Mouse (Mus musculus) forebrain, embryonic 10.5 days (tissue): ENCODE measurements around the gene Tfdp1. TPM values are rescaled to one million over a fixed set of nuclear protein-coding genes. Genes with fewer than 3 reads are reported as not detected.
A peak's percentile ranks its signal among the peaks of the same experiment; 100 is the strongest.

ENCODE experiments used
- DNase-seq: peaks from one replicate; pipeline ENCODE4 v3.0.0-alpha.2; 2017; ENCODE audit warnings: low spot score; ENCODE audit errors: extremely low spot score
- H3K27ac ChIP-seq: fragments of 300-500 bp; sonication (generic); 2 replicates; pipeline ENCODE4 v1.5.1; 2016; ENCODE audit warnings: mild to moderate bottlenecking
- H3K27me3 ChIP-seq: fragments of 300-500 bp; sonication (generic); 2 replicates; pipeline ENCODE4 v1.6.1; 2016; ENCODE audit warnings: mild to moderate bottlenecking; ENCODE audit not compliant: poor library complexity, severe bottlenecking
- H3K36me3 ChIP-seq: fragments of 300-500 bp; sonication (generic); replicated peaks from 2 replicates; pipeline ENCODE4 v1.6.1; 2016; ENCODE audit warnings: mild to moderate bottlenecking, moderate library complexity
- H3K4me1 ChIP-seq: fragments of 300-500 bp; sonication (generic); 2 replicates; pipeline ENCODE4 v1.6.1; 2016
- H3K4me3 ChIP-seq: fragments of 300-500 bp; sonication (generic); 2 replicates; pipeline ENCODE4 v1.5.1; 2016; ENCODE audit warnings: mild to moderate bottlenecking, moderate library complexity
- H3K9me3 ChIP-seq: fragments of 300-500 bp; sonication (generic); 2 replicates; pipeline ENCODE4 v1.6.1; 2016; ENCODE audit warnings: mild to moderate bottlenecking, moderate library complexity
- whole genome bisulfite sequencing: fragments of 180-500 bp; shearing (Covaris S2); methylation state at CpG from one replicate; pipeline ENCODE4 v1.1.7; 2016; 5-methylcytosine and 5-hydroxymethylcytosine counted together
- polyA plus RNA-seq: library from polyadenylated mRNA; unstranded; fragments of >200 nt; fragmentation: Nextera tagmentation; extraction: Ambion mirVana; gene quantifications from 2 replicates; pipeline ENCODE4 v1.2.1, GENCODE M21; 2016

The Tfdp1 gene
- polyA plus RNA-seq, 1 experiment from 2014 or later = 208 TPM

DNA sequence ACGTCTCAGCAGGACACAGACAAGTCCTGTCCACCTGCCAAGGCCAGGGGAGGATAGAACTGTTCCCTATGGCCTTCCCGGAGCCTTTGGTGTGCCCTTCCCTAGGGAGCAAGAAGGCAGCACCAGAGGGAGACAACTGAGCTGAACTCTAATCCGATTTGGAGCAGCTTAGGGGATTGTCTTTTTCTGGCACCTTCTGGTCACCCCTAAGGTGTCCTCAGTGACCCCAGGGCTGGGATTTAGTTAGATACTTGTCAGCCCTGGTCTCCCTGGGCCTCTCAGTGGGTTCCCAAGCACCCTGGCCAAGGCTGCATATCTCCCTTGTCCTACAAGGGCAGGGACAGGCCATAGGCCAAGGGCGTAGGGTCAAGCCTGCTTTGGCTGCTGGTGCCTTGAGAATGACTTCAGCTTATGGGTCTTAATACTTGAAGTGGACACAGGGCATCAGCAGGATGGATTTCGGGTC lies 66.1 kb downstream of the Tfdp1 start, which contains the start of gene Grk1:
Gene Grk1, plus strand, starts transcription at position 416 of the 466 bp plus-strand sequence.
- no peak within 1 kb of the TSS for H3K4me3 ChIP-seq
- 80% methylated on average over 5 of the region's 5 CpGs for WGBS
- no peak for DNase-seq
- H3K27ac ChIP-seq = no peak within 1 kb of the TSS
- no peaks in the 10 kb centered on the region for H3K9me3 ChIP-seq
- H3K36me3 ChIP-seq = no peaks in the 10 kb centered on the region
- H3K27me3 ChIP-seq = no peaks in the 10 kb centered on the region
- no peaks in the 10 kb centered on the region for H3K4me1 ChIP-seq

- WGBS = 81% methylated on average over 5 of the region's 5 CpGs
- Histone ChIP-seq H3K9me3 (no peaks in the 10 kb centered on the region), H3K27me3 (no peaks in the 10 kb centered on the region), H3K27ac (no peak overlapping the region), H3K4me1 (no peaks in the 10 kb centered on the region), H3K36me3 (no peaks in the 10 kb centered on the region), H3K4me3 (no peak overlapping the region)
- DNase-seq = no peak
Observed at GRCm38 (mm10) chr8:13406011-13406410, 67.5 kb downstream of the Tfdp1 start.

DNA sequence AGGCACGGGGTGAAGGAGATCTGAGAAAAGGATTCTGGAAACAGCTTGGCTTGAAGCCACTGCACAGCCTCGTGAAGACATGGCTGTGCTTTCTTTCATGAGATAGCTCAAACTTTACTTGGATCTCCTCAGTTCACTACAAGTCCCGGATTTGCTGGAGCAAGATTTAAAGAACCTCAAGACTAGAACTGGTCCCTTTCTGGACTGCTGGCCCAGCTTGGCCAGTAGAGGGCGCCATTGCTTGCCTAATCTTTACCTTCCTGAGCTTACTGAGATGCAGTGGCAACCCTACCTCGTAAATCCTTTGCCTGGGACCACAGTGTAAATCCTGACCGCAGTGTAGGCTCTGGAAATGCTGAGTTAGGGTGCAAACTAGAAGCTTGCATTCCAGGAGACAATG lies 73.0 kb downstream of the Tfdp1 start:
- no peak overlapping the region for H3K27ac ChIP-seq
- no peaks in the 10 kb centered on the region for H3K4me1 ChIP-seq
- WGBS = 35% methylated on average over 6 of the region's 6 CpGs
- no peaks in the 10 kb centered on the region for H3K36me3 ChIP-seq
- no peaks in the 10 kb centered on the region for H3K27me3 ChIP-seq
- H3K9me3 ChIP-seq = no peaks in the 10 kb centered on the region
- peak; percentile 74 for DNase-seq
- H3K4me3 ChIP-seq = no peak overlapping the region

- Histone ChIP-seq H3K9me3 (no peaks in the 10 kb centered on the region), H3K27me3 (no peaks in the 10 kb centered on the region), H3K4me1 (no peaks in the 10 kb centered on the region), H3K4me3 (no peak overlapping the region), H3K27ac (no peak overlapping the region), H3K36me3 (no peaks in the 10 kb centered on the region)
- WGBS = 67% methylated on average over 13 of the region's 13 CpGs
- peak; percentile 53 for DNase-seq
Observed at GRCm38 (mm10) chr8:13412891-13413558, 74.5 kb downstream of the Tfdp1 start.

DNA sequence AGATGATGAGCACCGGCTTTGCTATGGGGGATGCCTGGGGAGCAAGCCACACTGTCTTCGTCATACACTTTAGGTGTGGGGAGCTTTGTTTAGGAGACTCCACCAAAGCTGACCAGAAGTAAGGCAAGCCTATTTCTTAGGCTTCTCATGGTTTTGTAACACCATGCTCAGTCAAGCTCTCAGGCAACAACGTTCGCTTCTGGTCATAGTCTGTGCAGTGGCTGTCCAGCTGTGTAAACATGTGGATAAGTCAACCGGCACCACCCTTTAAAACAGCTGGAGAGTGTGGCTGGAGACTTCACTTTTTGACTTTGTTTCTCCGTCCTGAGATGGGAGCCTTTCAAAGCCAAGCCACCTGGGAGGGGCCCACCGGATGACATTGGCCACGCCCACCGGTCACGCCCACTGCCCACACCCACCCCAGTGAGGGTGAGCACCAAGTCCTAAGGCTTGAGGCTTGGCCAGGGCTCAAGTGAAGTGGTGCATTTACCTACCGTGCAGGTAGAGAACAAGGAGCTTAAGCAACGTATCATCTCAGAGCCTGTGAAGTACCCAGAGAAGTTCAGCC lies 75.4 kb downstream of the Tfdp1 start:
- Histone ChIP-seq H3K4me1 (no peaks in the 10 kb centered on the region), H3K9me3 (no peaks in the 10 kb centered on the region), H3K4me3 (no peak overlapping the region), H3K27me3 (no peaks in the 10 kb centered on the region), H3K36me3 (no peaks in the 10 kb centered on the region), H3K27ac (no peak overlapping the region)
- WGBS = 56% methylated on average over 12 of the region's 12 CpGs
- DNase-seq = no peak

DNA sequence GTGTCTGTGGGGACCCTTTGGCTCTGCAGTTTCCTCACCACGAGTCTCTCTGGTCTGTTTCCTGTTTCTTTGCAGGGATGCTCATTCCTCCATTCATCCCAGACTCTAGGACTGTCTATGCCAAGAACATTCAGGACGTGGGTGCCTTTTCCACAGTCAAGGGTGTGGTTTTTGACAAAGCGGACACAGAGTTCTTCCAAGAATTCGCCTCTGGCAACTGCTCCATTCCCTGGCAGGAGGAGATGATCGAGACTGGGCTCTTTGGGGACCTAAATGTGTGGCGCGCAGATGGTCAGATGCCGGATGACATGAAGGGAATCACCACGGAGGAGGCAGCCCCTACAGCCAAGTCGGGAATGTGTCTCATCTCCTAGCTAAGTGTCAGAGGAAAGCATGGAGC lies 77.3 kb downstream of the Tfdp1 start:
- Histone ChIP-seq H3K4me1 (no peaks in the 10 kb centered on the region), H3K27me3 (no peaks in the 10 kb centered on the region), H3K4me3 (no peak overlapping the region), H3K27ac (no peak overlapping the region), H3K9me3 (no peaks in the 10 kb centered on the region), H3K36me3 (no peaks in the 10 kb centered on the region)
- 83% methylated on average over 10 of the region's 10 CpGs for WGBS
- DNase-seq = no peak

DNA sequence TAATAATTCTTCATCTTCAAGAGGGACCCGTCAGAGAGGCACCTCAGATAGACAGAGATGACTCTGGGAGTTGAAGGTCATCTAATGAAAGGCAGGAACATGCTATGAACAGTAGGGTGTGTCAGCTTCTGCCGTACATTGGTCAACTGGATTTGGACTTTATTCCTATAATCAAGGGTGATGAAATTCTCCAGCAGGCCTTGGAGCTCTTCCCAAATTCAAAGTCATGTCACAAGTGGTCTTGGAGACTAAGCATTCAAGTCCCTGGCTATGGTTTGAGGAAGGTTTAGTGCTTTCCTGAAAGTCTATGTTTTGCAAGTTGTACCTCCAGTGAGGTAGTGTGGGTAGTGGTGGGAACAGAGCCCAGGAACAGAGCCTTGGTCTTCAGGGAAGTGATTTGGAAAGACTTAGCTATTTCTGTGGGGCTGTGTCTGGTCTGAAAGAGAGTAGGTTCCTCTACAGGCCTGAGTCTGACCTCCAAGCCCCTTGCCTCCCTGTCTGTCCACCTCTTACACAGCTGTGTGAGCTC lies 80.6 kb downstream of the Tfdp1 start:
- Histone ChIP-seq H3K4me1 (no peaks in the 10 kb centered on the region), H3K27ac (no peak overlapping the region), H3K36me3 (no peaks in the 10 kb centered on the region), H3K27me3 (no peaks in the 10 kb centered on the region), H3K9me3 (no peaks in the 10 kb centered on the region; the same call in 1 of the 2 replicates), H3K4me3 (no peak overlapping the region)
- 78% methylated on average over 2 of the region's 2 CpGs for WGBS
- no peak for DNase-seq

DNA sequence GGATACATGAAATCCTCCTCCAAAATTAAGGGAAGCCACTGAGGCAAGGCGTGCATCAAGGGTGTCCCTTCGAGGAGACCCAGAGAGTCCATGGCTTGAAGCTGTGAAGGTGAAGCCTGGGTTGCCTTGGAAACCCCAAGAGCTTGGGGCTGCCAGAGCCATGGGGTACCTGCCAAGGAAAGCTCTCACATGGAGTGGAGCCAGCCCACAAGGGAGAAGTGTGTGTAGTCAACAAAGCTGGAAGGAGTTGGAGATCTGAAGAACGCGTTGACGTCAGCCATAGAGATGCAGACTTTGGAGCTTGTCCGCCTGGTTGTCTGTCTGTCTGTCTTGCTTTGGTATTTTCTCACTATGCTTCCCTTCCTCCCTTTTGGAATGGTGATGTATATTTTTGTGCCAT lies 82.4 kb downstream of the Tfdp1 start:
- Histone ChIP-seq H3K27ac (no peak overlapping the region), H3K36me3 (no peaks in the 10 kb centered on the region), H3K4me1 (no peaks in the 10 kb centered on the region), H3K9me3 (no peaks in the 10 kb centered on the region; the same call in 1 of the 2 replicates), H3K4me3 (no peak overlapping the region), H3K27me3 (no peaks in the 10 kb centered on the region)
- WGBS = 95% methylated on average over 6 of the region's 6 CpGs
- no peak for DNase-seq

- no peak overlapping the region for H3K27ac ChIP-seq
- no peaks in the 10 kb centered on the region for H3K36me3 ChIP-seq
- no peaks in the 10 kb centered on the region for H3K4me1 ChIP-seq
- DNase-seq = no peak
- H3K4me3 ChIP-seq = no peak overlapping the region
- H3K27me3 ChIP-seq = no peaks in the 10 kb centered on the region
- no peaks in the 10 kb centered on the region; the same call in 1 of the 2 replicates for H3K9me3 ChIP-seq
- 79% methylated on average over 6 of the region's 6 CpGs for WGBS
Observed at GRCm38 (mm10) chr8:13427351-13427750, 88.8 kb downstream of the Tfdp1 start.

Other genes starting within 250 kb of the Tfdp1 start
- 58.5 and 62.0 TPM in 2 replicates for gene Pcid2, start 233.3 kb upstream of the Tfdp1 start, polyA plus RNA-seq
- gene Cul4a, start 233.1 kb upstream of the Tfdp1 start, polyA plus RNA-seq = 84.9 and 87.8 TPM in 2 replicates
- gene Lamp1, start 179.6 kb upstream of the Tfdp1 start, polyA plus RNA-seq = 182 and 190 TPM in 2 replicates
- gene Grtp1, start 138.1 kb upstream of the Tfdp1 start, polyA plus RNA-seq = 19.5 and 21.5 TPM in 2 replicates
- gene Adprhl1, start 84.6 kb upstream of the Tfdp1 start, polyA plus RNA-seq = 0.16 TPM in 1 of 2 replicates, not detected in the other
- gene Dcun1d2, start 50.6 kb upstream of the Tfdp1 start, polyA plus RNA-seq = 24.6 and 26.9 TPM in 2 replicates
- 34.0 and 34.5 TPM in 2 replicates for gene Tmco3, start 50.6 kb upstream of the Tfdp1 start, polyA plus RNA-seq
- gene Atp4b, start 58.1 kb downstream of the Tfdp1 start, polyA plus RNA-seq = 0.10 TPM in 1 of 2 replicates, not detected in the other
- 0.04 TPM in 2 replicates for gene Grk1, start 66.3 kb downstream of the Tfdp1 start, polyA plus RNA-seq
- 0.19 and 0.22 TPM in 2 replicates for gene Tmem255b, start 96.4 kb downstream of the Tfdp1 start, polyA plus RNA-seq
- gene Gas6, start 155.7 kb downstream of the Tfdp1 start, polyA plus RNA-seq = 6.1 and 7.6 TPM in 2 replicates
- not detected in 2 replicates for gene 1700029H14Rik, start 223.7 kb downstream of the Tfdp1 start, polyA plus RNA-seq